Mouse (Mus musculus) right cerebral cortex, postnatal 25 days (tissue): Measurements from ENCODE around the gene Macrod2.
"Not testable (repeated sequence)": the region's sequence is repeated elsewhere in the genome, so short reads cannot be mapped to it uniquely, and the experiment has no call there.

Source experiments
- DNase-seq: peaks from one replicate; pipeline ENCODE4 v3.0.0; 2022

Macrod2 gene

GRCm38 (mm10) chr2:140704146-140704545 is 309.0 kb downstream of the Macrod2 start:
- DNase-seq: no peak

GRCm38 (mm10) chr2:140705278-140705677 is 310.2 kb downstream of the Macrod2 start:
- DNase-seq: no peak

GRCm38 (mm10) chr2:140707550-140707949 is 312.4 kb downstream of the Macrod2 start:
- DNase-seq: no peak

GRCm38 (mm10) chr2:140715822-140716221 is 320.7 kb downstream of the Macrod2 start:
- DNase-seq: no peak

GRCm38 (mm10) chr2:140717407-140717806 is 322.3 kb downstream of the Macrod2 start:
- DNase-seq: no peak

- no peak for DNase-seq
These were observed 337.6 kb downstream of the Macrod2 start for GRCm38 (mm10) chr2:140732616-140733183.

GRCm38 (mm10) chr2:140740511-140740910 is 345.4 kb downstream of the Macrod2 start:
- no peak for DNase-seq

- not testable (repeated sequence) for DNase-seq
These were observed 347.8 kb downstream of the Macrod2 start for GRCm38 (mm10) chr2:140742954-140743353.

GRCm38 (mm10) chr2:140758881-140759280 is 363.8 kb downstream of the Macrod2 start:
- DNase-seq: no peak

- DNase-seq: no peak
These were observed 364.6 kb downstream of the Macrod2 start for GRCm38 (mm10) chr2:140759732-140760131.

- no peak for DNase-seq
These were observed 365.0 kb downstream of the Macrod2 start for GRCm38 (mm10) chr2:140760137-140760536.

GRCm38 (mm10) chr2:140763076-140763891 is 368.2 kb downstream of the Macrod2 start:
- DNase-seq: no peak

- DNase-seq: no peak
These were observed 374.4 kb downstream of the Macrod2 start for GRCm38 (mm10) chr2:140769473-140769872.

GRCm38 (mm10) chr2:140772825-140773224 is 377.7 kb downstream of the Macrod2 start:
- no peak for DNase-seq

- DNase-seq: no peak
These were observed 378.3 kb downstream of the Macrod2 start for GRCm38 (mm10) chr2:140773456-140773855.

- no peak for DNase-seq
These were observed 379.8 kb downstream of the Macrod2 start for GRCm38 (mm10) chr2:140774808-140775370.

GRCm38 (mm10) chr2:140775448-140776101 is 380.5 kb downstream of the Macrod2 start:
- no peak for DNase-seq

GRCm38 (mm10) chr2:140778212-140778611 is 383.1 kb downstream of the Macrod2 start:
- DNase-seq: no peak

- no peak for DNase-seq
These were observed 387.9 kb downstream of the Macrod2 start for GRCm38 (mm10) chr2:140783041-140783440.

- no peak for DNase-seq
These were observed 389.5 kb downstream of the Macrod2 start for GRCm38 (mm10) chr2:140784626-140785025.

- no peak for DNase-seq
These were observed 395.3 kb downstream of the Macrod2 start for GRCm38 (mm10) chr2:140790363-140790762.

- no peak for DNase-seq
These were observed 398.9 kb downstream of the Macrod2 start for GRCm38 (mm10) chr2:140793886-140794608.

- DNase-seq: no peak
These were observed 416.6 kb downstream of the Macrod2 start for GRCm38 (mm10) chr2:140811693-140812092.
